Mouse (Mus musculus) urinary bladder, postnatal 10 days (tissue): Measurements from ENCODE around the gene Atp2a1.

Experiments used
- DNase-seq: peaks from one replicate; pipeline ENCODE4 v3.0.0; 2022; ENCODE audit warnings: low spot score

Gene Atp2a1

GRCm38 (mm10) chr7:126450641-126451040, 12.3 kb downstream of the Atp2a1 start:
- no peak for DNase-seq

GRCm38 (mm10) chr7:126449991-126450390, 12.9 kb downstream of the Atp2a1 start:
- no peak for DNase-seq

- no peak for DNase-seq
Measured at GRCm38 (mm10) chr7:126448481-126448880, 14.4 kb downstream of the Atp2a1 start.

- no peak for DNase-seq
Measured at GRCm38 (mm10) chr7:126446217-126446616, 16.7 kb downstream of the Atp2a1 start.

- no peak for DNase-seq
Measured at GRCm38 (mm10) chr7:126445104-126445815, 17.6 kb downstream of the Atp2a1 start.

GRCm38 (mm10) chr7:126444536-126444935, 18.4 kb downstream of the Atp2a1 start:
- DNase-seq = no peak

GRCm38 (mm10) chr7:126443997-126444396, 18.9 kb downstream of the Atp2a1 start:
- DNase-seq = no peak

GRCm38 (mm10) chr7:126440134-126440533, 22.8 kb downstream of the Atp2a1 start:
- no peak for DNase-seq

- no peak for DNase-seq
Measured at GRCm38 (mm10) chr7:126436851-126437250, 26.1 kb downstream of the Atp2a1 start.

GRCm38 (mm10) chr7:126435801-126436200, 27.1 kb downstream of the Atp2a1 start:
- DNase-seq = no peak

- DNase-seq = no peak
Measured at GRCm38 (mm10) chr7:126434726-126435125, 28.2 kb downstream of the Atp2a1 start.

- DNase-seq = no peak
Measured at GRCm38 (mm10) chr7:126430167-126430566, 32.7 kb downstream of the Atp2a1 start.

- no peak for DNase-seq
Measured at GRCm38 (mm10) chr7:126429503-126429898, 33.4 kb downstream of the Atp2a1 start.

GRCm38 (mm10) chr7:126428631-126429502, 34.0 kb downstream of the Atp2a1 start, which contains the start of gene Rabep2:
Gene Rabep2, plus strand, starts transcription at chr7:126428759.
- peak; percentile 96 for DNase-seq

- no peak for DNase-seq
Measured at GRCm38 (mm10) chr7:126428154-126428553, 34.8 kb downstream of the Atp2a1 start.

- DNase-seq = no peak
Measured at GRCm38 (mm10) chr7:126427323-126427860, 35.5 kb downstream of the Atp2a1 start.

GRCm38 (mm10) chr7:126424161-126424560, 38.7 kb downstream of the Atp2a1 start:
- DNase-seq = no peak

GRCm38 (mm10) chr7:126421756-126422155, 41.2 kb downstream of the Atp2a1 start:
- DNase-seq = no peak

- no peak for DNase-seq
Measured at GRCm38 (mm10) chr7:126418496-126418895, 44.4 kb downstream of the Atp2a1 start.

GRCm38 (mm10) chr7:126417606-126418005, 45.3 kb downstream of the Atp2a1 start:
- no peak for DNase-seq

GRCm38 (mm10) chr7:126417045-126417444, 45.9 kb downstream of the Atp2a1 start:
- DNase-seq = no peak

- DNase-seq = no peak
Measured at GRCm38 (mm10) chr7:126416615-126417014, 46.3 kb downstream of the Atp2a1 start.

GRCm38 (mm10) chr7:126414725-126415124, 48.2 kb downstream of the Atp2a1 start, which contains the start of gene Cd19:
Gene Cd19, minus strand, starts transcription at chr7:126414889.
- no peak for DNase-seq
